Mouse (Mus musculus) central nervous system, embryonic 14 days (tissue): ENCODE results near the gene Gstm6. TPM values are rescaled to one million over a fixed set of nuclear protein-coding genes. Genes with fewer than 3 reads are reported as not detected.

Experiments used
- polyA plus RNA-seq: library from polyadenylated mRNA; depleted of rRNA; stranded (reverse); fragments of >200 nt; gene quantifications from 2 replicates; pipeline ENCODE4 v1.2.3, GENCODE M21; 2012; rRNA removed

The Gstm6 gene
- polyA plus RNA-seq, result 7.6 and 7.7 TPM in 2 replicates

DNA sequence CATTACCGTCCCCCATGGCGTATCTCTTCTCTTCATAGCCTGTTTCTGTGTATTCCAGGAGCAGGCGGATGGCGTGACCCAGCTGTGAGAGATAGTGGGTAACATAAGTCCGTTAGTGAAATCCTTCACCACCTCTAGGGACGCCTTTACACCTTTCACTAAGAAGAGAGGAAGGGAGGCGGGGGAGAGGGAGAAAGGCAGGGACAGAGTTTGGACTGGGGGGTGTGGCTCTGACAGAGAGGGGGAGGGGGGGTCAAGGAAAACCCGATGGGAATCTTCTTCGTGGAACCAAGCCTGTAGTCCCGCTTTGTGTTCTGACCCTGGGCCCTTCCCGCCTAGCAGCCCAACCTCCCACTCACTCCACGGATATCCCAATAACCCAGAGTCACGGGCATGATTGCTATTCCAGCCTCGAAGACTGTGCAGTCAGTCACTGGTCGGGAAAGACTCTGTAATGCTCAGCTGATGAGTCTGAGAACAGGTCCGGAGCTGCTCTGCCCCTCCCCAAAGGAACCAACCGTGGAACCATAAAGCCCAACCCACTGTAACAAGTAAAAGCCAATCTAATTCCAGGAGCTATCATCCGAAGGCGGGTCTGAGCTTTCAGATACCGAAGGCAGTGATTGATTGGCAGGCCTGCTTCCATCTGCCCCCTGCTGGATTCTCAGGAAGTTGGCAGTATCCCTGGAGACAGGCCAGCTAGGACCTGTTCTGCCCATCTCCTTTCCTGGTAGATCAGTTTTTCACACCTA, at the start of gene Gstm6:
Gene Gstm6 (minus strand): TSS at position 511 of the 752 bp plus-strand sequence.

DNA sequence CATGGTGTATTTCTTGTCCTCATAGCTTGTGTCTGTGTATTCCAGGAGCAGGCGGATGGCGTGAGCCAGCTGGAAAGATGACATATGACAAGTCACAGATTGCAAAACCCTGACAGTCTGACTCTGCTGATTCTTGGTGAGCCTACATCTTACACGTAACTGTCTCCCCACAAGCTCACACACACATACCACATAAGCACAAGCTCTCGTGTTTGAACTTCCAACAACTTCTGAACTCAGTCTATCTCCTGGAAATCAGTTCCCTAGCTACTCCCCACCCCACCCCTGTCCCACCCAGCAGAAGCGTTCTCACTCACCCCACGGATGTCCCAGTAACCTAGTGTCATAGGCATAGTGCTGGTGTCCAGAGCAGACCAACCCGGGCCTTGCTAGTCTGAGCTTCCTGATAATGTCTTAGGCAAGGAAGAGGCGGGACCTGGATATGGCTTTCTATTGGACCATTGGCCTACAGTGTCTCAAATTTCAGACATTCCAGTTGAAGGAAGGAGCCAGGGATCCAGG, 42.6 kb upstream of the Gstm6 start, which contains the start of gene Gstm2:
Gene Gstm2 (minus strand): TSS at position 413 of the 522 bp plus-strand sequence.

DNA sequence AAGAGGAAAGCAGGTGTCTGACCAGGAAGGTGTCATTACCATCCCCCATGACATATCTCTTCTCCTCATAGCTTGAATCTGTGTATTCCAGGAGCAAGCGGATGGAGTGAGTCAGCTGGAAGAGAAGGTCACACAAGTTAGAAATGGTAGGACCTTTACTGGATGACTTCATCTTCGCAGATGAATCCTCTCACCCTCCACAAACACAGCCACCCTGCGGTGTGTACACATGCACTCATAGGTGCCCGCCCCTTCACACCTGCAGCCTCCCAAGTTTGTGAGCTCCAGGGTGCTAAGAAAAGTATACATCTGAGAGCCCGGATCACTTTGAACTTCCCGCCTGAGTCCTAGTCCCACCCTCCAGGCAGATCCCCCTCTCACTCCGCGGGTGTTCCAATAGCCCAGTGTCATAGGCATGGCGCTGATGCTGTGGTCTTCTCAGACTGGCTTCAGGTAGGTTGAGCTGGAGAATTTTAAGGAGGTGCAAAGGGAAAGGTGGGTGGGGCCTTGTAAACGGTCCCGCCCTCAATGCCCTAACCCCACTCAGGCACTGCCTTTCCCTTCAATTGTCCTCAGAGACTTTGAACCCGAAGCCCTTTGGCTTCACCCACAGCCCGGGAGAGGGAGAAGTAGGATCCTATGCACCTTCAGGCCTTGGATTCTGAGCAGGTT, 25.3 kb upstream of the Gstm6 start, which contains the start of gene Gstm3:
Gene Gstm3 (minus strand): TSS at position 560 of the 672 bp plus-strand sequence.

DNA sequence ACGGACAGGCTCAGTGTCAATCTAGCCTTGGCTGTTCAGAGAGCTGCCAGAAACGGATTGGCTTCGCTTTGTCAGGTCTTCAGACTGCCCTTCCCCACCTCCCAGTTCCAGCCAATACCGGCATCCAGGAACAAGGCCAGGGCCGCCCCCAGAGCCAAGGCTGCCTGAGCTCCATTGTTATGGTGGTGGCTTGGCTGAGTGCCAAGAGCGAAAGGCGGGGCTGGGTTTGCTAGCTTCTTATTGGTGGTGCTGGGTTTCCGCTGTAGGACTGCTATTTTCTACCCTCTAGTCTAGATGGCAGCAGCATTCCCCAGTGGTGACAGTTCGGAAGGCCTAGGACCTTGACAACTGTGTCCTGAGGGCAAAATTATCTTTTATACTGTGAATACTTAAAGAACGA, 11.9 kb downstream of the Gstm6 start, which contains the start of gene Gstm7:
Gene Gstm7 (minus strand): TSS at position 148 of the 400 bp plus-strand sequence.

DNA sequence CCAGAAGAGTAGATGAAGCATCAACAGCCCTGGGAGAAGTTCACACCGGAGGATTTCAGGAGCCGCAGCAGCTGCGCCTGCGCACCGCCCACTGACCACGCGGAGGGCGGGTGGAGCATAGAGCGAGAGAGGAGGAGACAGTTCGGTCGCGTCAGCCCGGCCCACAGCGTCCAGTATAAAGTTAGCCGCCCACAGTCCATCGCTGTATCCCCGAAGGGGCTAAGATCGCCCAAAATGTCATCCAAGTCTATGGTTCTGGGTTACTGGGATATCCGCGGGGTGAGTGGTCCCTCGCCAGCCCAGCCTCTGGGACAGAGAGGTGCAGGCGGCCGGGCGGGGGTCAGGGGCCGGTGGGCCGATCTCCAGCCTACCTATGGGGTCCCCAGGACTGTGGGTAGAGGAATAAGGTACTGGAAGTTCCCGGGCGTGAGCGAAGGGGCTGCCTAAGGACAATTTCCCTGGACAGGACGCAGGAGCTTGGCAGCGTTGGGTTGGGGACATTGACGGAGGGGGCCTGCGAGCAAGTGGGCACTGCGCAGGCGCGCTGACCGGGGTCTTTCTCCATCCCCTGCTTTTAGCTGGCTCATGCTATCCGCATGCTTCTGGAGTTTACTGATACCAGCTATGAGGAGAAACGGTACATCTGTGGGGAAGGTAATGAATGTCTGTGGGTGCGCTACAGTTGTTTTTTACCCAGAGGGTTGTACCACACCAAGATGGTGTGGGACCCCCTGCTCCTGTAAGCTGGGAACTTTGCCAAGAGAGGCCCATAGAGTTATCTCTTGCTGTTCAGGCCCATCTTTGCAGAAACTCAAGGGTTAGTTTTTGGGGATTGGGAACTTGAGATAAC, 47.6 kb downstream of the Gstm6 start, which contains the start of gene Gstm5:
Gene Gstm5 (plus strand): TSS at position 102 of the 850 bp plus-strand sequence.

Other genes with a start within 250 kb of the Gstm6 start
- gene Ahcyl1, start 247.2 kb downstream of the Gstm6 start, polyA plus RNA-seq, result 177 and 191 TPM in 2 replicates
- 8.8 and 12.0 TPM in 2 replicates for gene Csf1, start 183.3 kb downstream of the Gstm6 start, polyA plus RNA-seq
- 0.02 and 0.04 TPM in 2 replicates for gene Eps8l3, start 66.5 kb downstream of the Gstm6 start, polyA plus RNA-seq
- gene Gstm5, start 47.9 kb downstream of the Gstm6 start, polyA plus RNA-seq, result 168 and 169 TPM in 2 replicates
- gene Gstm7, start 11.9 kb downstream of the Gstm6 start, polyA plus RNA-seq, result 56.6 and 73.7 TPM in 2 replicates
- not detected in 2 replicates for gene Gstm3, start 25.5 kb upstream of the Gstm6 start, polyA plus RNA-seq
- gene Gstm2, start 42.7 kb upstream of the Gstm6 start, polyA plus RNA-seq, result 7.4 and 14.7 TPM in 2 replicates
- 30.5 and 36.0 TPM in 2 replicates for gene Gstm1, start 74.2 kb upstream of the Gstm6 start, polyA plus RNA-seq
- 12.5 and 13.8 TPM in 2 replicates for gene Gstm4, start 101.1 kb upstream of the Gstm6 start, polyA plus RNA-seq
- gene Ampd2, start 142.9 kb upstream of the Gstm6 start, polyA plus RNA-seq, result 99.0 and 107 TPM in 2 replicates
- gene Gnat2, start 149.0 kb upstream of the Gstm6 start, polyA plus RNA-seq, result 0.11 and 0.16 TPM in 2 replicates
- 82.3 and 87.1 TPM in 2 replicates for gene Gnai3, start 202.4 kb upstream of the Gstm6 start, polyA plus RNA-seq
- gene Gpr61, start 211.1 kb upstream of the Gstm6 start, polyA plus RNA-seq, result 1.7 and 2.5 TPM in 2 replicates
- 16.0 and 16.7 TPM in 2 replicates for gene Amigo1, start 242.6 kb upstream of the Gstm6 start, polyA plus RNA-seq